Mouse (Mus musculus) forebrain, embryonic 14.5 days (tissue): ENCODE results near the gene Fstl3. TPM values are rescaled to one million over a fixed set of nuclear protein-coding genes. Genes with fewer than 3 reads are reported as not detected.

Experiments used
- ATAC-seq: fragments of 200-750 bp; cut with Nextera tagmentation; 2 replicates; pipeline ENCODE4 v1.8.0; 2017; ENCODE audit warnings: mild to moderate bottlenecking, moderate library complexity
- DNase-seq: peaks from one replicate; pipeline ENCODE4 v3.0.0-alpha.2; 2015; ENCODE audit warnings: low spot score
- H3K27ac ChIP-seq: fragments of 300-500 bp; sonication (generic); 2 replicates; pipeline ENCODE4 v1.5.1; 2014; ENCODE audit warnings: low read depth, mild to moderate bottlenecking, control low read depth, low read length, moderate library complexity
- H3K27me3 ChIP-seq: fragments of 300-500 bp; sonication (generic); replicated peaks from 2 replicates; pipeline ENCODE4 v1.6.1; 2014; ENCODE audit warnings: low read length, control low read depth, mixed read lengths; ENCODE audit not compliant: control insufficient read depth, insufficient read depth
- H3K36me3 ChIP-seq: fragments of 300-500 bp; sonication (generic); 2 replicates; pipeline ENCODE4 v1.6.1; 2014; ENCODE audit warnings: low read length, control low read depth; ENCODE audit not compliant: control insufficient read depth, insufficient read depth
- H3K4me1 ChIP-seq: fragments of 300-500 bp; sonication (generic); 2 replicates; pipeline ENCODE4 v1.6.1; 2014; ENCODE audit warnings: antibody characterized with exemption, low read length, control low read depth; ENCODE audit not compliant: control insufficient read depth, insufficient read depth
- H3K4me2 ChIP-seq: fragments of 300-500 bp; sonication (generic); 2 replicates; pipeline ENCODE4 v1.6.1; 2014; ENCODE audit warnings: mild to moderate bottlenecking, control low read depth, low read length
- H3K4me3 ChIP-seq: fragments of 300-500 bp; sonication (generic); 2 replicates; pipeline ENCODE4 v1.5.1; 2014; ENCODE audit warnings: low read depth, low read length, control low read depth
- H3K9ac ChIP-seq: fragments of 300-500 bp; sonication (generic); 2 replicates; pipeline ENCODE4 v1.6.1; 2014; ENCODE audit warnings: mild to moderate bottlenecking, low read length, control low read depth, moderate library complexity
- H3K9me3 ChIP-seq: fragments of 300-500 bp; sonication (generic); replicated peaks from 2 replicates; pipeline ENCODE4 v1.6.1; 2016; ENCODE audit warnings: low read length, control low read depth, mixed read lengths; ENCODE audit not compliant: control insufficient read depth
- WGBS: fragments of 180-500 bp; shearing (Covaris S2); extraction: QIAGEN DNeasy Blood & Tissue Kit; methylation state at CpG from one replicate; pipeline ENCODE4 v1.1.7; 2014; 5-methylcytosine and 5-hydroxymethylcytosine counted together
- polyA plus RNA-seq: library from polyadenylated mRNA; unstranded; fragments of >200 nt; fragmentation: Nextera tagmentation; extraction: Ambion mirVana; gene quantifications from 2 replicates; pipeline ENCODE4 v1.2.1, GENCODE M21; 2014

Fstl3 gene
- polyA plus RNA-seq, 1 experiment from 2014 or later = 0.58 TPM

GRCm38 (mm10) chr10:79798289-79798928 lies 21.3 kb downstream of the Fstl3 start:
- 90% methylated on average over 12 of the region's 12 CpGs for WGBS
- DNase-seq = no peak

GRCm38 (mm10) chr10:79800508-79800907 lies 23.4 kb downstream of the Fstl3 start:
- Histone ChIP-seq H3K36me3 (0 out of 2 replicates have a peak, but pooled peaks cover 3% of the 10 kb centered on the region), H3K9ac (no peak overlapping the region), H3K4me1 (peaks cover 31% of the 10 kb centered on the region), H3K4me3 (no peak overlapping the region), H3K4me2 (no peak overlapping the region), H3K27ac (no peak overlapping the region), H3K9me3 (no peaks in the 10 kb centered on the region), H3K27me3 (no peaks in the 10 kb centered on the region)
- ATAC-seq = no peak
- 85% methylated on average over 11 of the region's 11 CpGs for WGBS
- DNase-seq = no peak

More at GRCm38 (mm10) chr10:79798289-79798928, 21.3 kb downstream of the Fstl3 start:
- no peaks in the 10 kb centered on the region for H3K9me3 ChIP-seq
- H3K27ac ChIP-seq = no peak overlapping the region
- H3K4me1 ChIP-seq = peaks cover 28% of the 10 kb centered on the region
- no peak overlapping the region for H3K9ac ChIP-seq
- H3K4me3 ChIP-seq = no peak overlapping the region
- ATAC-seq = no peak
- H3K27me3 ChIP-seq = no peaks in the 10 kb centered on the region
- no peak overlapping the region for H3K4me2 ChIP-seq
- 0 out of 2 replicates have a peak, but pooled peaks cover 3% of the 10 kb centered on the region for H3K36me3 ChIP-seq

- Histone ChIP-seq H3K36me3 (peaks cover 5% of the 10 kb centered on the region; the same call in 1 of the 2 replicates), H3K4me2 (peak overlapping the region; percentile 8; the same call in 1 of the 2 replicates), H3K4me3 (no peak overlapping the region), H3K27me3 (no peaks in the 10 kb centered on the region), H3K9me3 (no peaks in the 10 kb centered on the region), H3K27ac (peak overlapping the region; percentile 92), H3K9ac (peak overlapping the region; percentile 35; the same call in 1 of the 2 replicates), H3K4me1 (peaks cover 31% of the 10 kb centered on the region)
- DNase-seq (no peak), ATAC-seq (no peak)
- WGBS = 33% methylated on average over 3 of the region's 3 CpGs
Measured at GRCm38 (mm10) chr10:79801837-79802236, 24.8 kb downstream of the Fstl3 start.

DNA sequence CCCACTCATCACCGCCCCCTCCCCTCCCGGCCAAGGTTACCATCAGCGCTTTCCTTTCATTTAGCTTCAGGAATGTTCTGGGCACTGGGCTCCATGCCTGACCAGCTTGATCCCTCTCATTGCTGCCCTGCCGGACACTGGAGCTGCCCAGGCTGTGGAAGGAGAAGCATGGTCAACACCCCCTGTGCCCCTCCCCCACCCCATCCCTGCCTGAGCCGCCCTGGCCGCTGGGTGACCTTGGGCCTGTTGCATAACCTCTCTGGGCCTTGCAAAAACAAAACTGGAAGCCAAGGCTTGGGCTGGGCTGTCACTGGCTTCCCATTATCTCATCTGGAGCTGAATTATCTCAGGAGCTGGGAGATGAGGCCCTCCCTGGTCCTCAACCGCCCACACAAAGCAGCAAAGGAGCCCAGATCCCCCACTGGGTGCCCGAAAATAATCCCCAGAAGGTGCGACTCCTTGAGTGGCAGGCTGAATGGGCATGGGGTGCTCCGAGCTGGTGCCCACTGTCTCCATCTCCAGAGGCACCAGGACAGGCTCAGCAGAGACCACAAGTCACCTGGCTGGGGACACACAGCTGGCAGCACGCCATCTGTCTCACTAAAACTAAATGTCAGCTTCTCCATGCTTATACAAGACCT lies 25.4 kb downstream of the Fstl3 start:
- Histone ChIP-seq H3K27me3 (no peaks in the 10 kb centered on the region), H3K9ac (peak overlapping the region; percentile 37), H3K27ac (peak overlapping the region; percentile 92), H3K4me3 (no peak overlapping the region), H3K4me1 (peaks cover 28% of the 10 kb centered on the region), H3K9me3 (no peaks in the 10 kb centered on the region), H3K4me2 (peak overlapping the region; percentile 8; the same call in 1 of the 2 replicates), H3K36me3 (peaks cover 11% of the 10 kb centered on the region; the same call in 1 of the 2 replicates)
- ATAC-seq (no peak), DNase-seq (no peak)
- WGBS = 34% methylated on average over 11 of the region's 11 CpGs

- WGBS = 2% methylated on average over 29 of the region's 29 CpGs
- H3K9me3 ChIP-seq = no peaks in the 10 kb centered on the region
- peak overlapping the region; percentile 22 for H3K4me3 ChIP-seq
- peak overlapping the region; percentile 92 for H3K27ac ChIP-seq
- H3K4me2 ChIP-seq = peak overlapping the region; percentile 65
- peak; percentile 95 for DNase-seq
- ATAC-seq = peak; percentile 96
- H3K36me3 ChIP-seq = peaks cover 25% of the 10 kb centered on the region
- H3K27me3 ChIP-seq = no peaks in the 10 kb centered on the region
- H3K4me1 ChIP-seq = peaks cover 28% of the 10 kb centered on the region
- H3K9ac ChIP-seq = peak overlapping the region; percentile 49
Measured at GRCm38 (mm10) chr10:79803716-79804323, 26.7 kb downstream of the Fstl3 start.

- H3K27ac ChIP-seq = no peak overlapping the region
- H3K9ac ChIP-seq = no peak overlapping the region
- 89% methylated on average over 11 of the region's 11 CpGs for WGBS
- no peak for ATAC-seq
- no peak for DNase-seq
- no peak overlapping the region for H3K4me2 ChIP-seq
- no peaks in the 10 kb centered on the region for H3K27me3 ChIP-seq
- peaks cover 28% of the 10 kb centered on the region for H3K4me1 ChIP-seq
- peaks cover 37% of the 10 kb centered on the region for H3K36me3 ChIP-seq
- no peak overlapping the region for H3K4me3 ChIP-seq
- H3K9me3 ChIP-seq = no peaks in the 10 kb centered on the region
Measured at GRCm38 (mm10) chr10:79805636-79806035, 28.6 kb downstream of the Fstl3 start.

GRCm38 (mm10) chr10:79806331-79806730 lies 29.3 kb downstream of the Fstl3 start:
- Histone ChIP-seq H3K4me3 (no peak overlapping the region), H3K27ac (no peak overlapping the region), H3K4me2 (no peak overlapping the region), H3K27me3 (no peaks in the 10 kb centered on the region), H3K4me1 (peaks cover 28% of the 10 kb centered on the region), H3K36me3 (peaks cover 41% of the 10 kb centered on the region), H3K9ac (no peak overlapping the region), H3K9me3 (no peaks in the 10 kb centered on the region)
- DNase-seq (no peak), ATAC-seq (no peak)
- 87% methylated on average over 9 of the region's 9 CpGs for WGBS

GRCm38 (mm10) chr10:79806972-79807371 lies 29.9 kb downstream of the Fstl3 start:
- no peak for ATAC-seq
- Histone ChIP-seq H3K27me3 (no peaks in the 10 kb centered on the region), H3K4me3 (no peak overlapping the region), H3K9me3 (no peaks in the 10 kb centered on the region), H3K4me2 (no peak overlapping the region), H3K4me1 (peaks cover 26% of the 10 kb centered on the region), H3K36me3 (peaks cover 48% of the 10 kb centered on the region), H3K9ac (no peak overlapping the region), H3K27ac (no peak overlapping the region)
- DNase-seq = no peak
- 84% methylated on average over 10 of the region's 10 CpGs for WGBS
